Mouse (Mus musculus) C2C12 (cell line): ENCODE measurements at regions not wholly inside any gene's neighbourhood (a gene's known extent, or its start where the extent isn't known, plus 50 kb on each side); places are given as distances from the start of the nearest gene placed in this dataset.
A peak's percentile ranks its signal among the peaks of the same experiment; 100 is the strongest.

Experiments used
- H3K27me3 ChIP-seq: one replicate; pipeline ENCODE4 v1.6.1; 2011; ENCODE audit not compliant: control insufficient read depth, insufficient read depth, insufficient read length
- H3K36me3 ChIP-seq: one replicate; pipeline ENCODE4 v1.6.1; 2011; ENCODE audit not compliant: control insufficient read depth, insufficient read depth
- H3K4me3 ChIP-seq: one replicate; pipeline ENCODE4 v1.5.1; 2011; ENCODE audit warnings: mild to moderate bottlenecking, control low read depth; ENCODE audit not compliant: poor library complexity, insufficient read depth, severe bottlenecking
- H3K79me2 ChIP-seq: one replicate; pipeline ENCODE4 v1.6.1; 2011; ENCODE audit not compliant: control insufficient read depth, insufficient read depth
- H3K79me3 ChIP-seq: one replicate; pipeline ENCODE4 v1.6.1; 2011; ENCODE audit warnings: low read depth, control low read depth
- H3ac ChIP-seq: one replicate; pipeline ENCODE3; 2011; ENCODE audit warnings: low read depth; ENCODE audit not compliant: control insufficient read depth, insufficient read length
- CEBPB ChIP-seq: IDR thresholded peaks from one replicate; pipeline ENCODE4 v1.6.1; 2011; ENCODE audit warnings: low read depth, mild to moderate bottlenecking, control low read depth, moderate library complexity
- CTCF ChIP-seq: IDR thresholded peaks from one replicate; pipeline ENCODE4 v1.5.1; 2011; ENCODE audit not compliant: control insufficient read depth, insufficient read depth, insufficient read length
- FOSL1 ChIP-seq: IDR thresholded peaks from one replicate; pipeline ENCODE4 v1.8.0; 2011; ENCODE audit warnings: mild to moderate bottlenecking, low read length; ENCODE audit not compliant: poor library complexity, insufficient read depth, severe bottlenecking
- MAX ChIP-seq: IDR thresholded peaks from one replicate; pipeline ENCODE4 v1.6.1; 2011; ENCODE audit warnings: mild to moderate bottlenecking, control low read depth
- MYOD1 ChIP-seq: IDR thresholded peaks from one replicate; pipeline ENCODE4 v1.6.1; 2011; ENCODE audit warnings: low read depth; ENCODE audit not compliant: control insufficient read depth, insufficient read length
- MYOG ChIP-seq: IDR thresholded peaks from one replicate; pipeline ENCODE4 v1.6.1; 2011; ENCODE audit not compliant: control insufficient read depth, insufficient read length; ENCODE audit errors: extremely low read depth
- USF1 ChIP-seq: IDR thresholded peaks from one replicate; pipeline ENCODE4 v1.6.1; 2011; ENCODE audit warnings: low read depth, mild to moderate bottlenecking, control low read depth, moderate library complexity

GRCm38 (mm10) chr9:100392262-100392661, 94.3 kb downstream of the Il20rb start:
- Histone ChIP-seq H3K36me3 (no peaks in the 10 kb centered on the region), H3ac (no peak overlapping the region), H3K4me3 (no peak overlapping the region), H3K79me3 (no peaks in the 10 kb centered on the region), H3K27me3 (peaks cover 4% of the 10 kb centered on the region), H3K79me2 (no peaks in the 10 kb centered on the region)
- TF ChIP-seq CEBPB = no peak
- no peak for TF ChIP-seq MYOD1
- TF ChIP-seq CTCF = no peak
- TF ChIP-seq MAX = no peak
- TF ChIP-seq USF1 = no peak

- Histone ChIP-seq H3ac (no peak overlapping the region), H3K79me2 (no peaks in the 10 kb centered on the region), H3K79me3 (no peaks in the 10 kb centered on the region), H3K27me3 (peaks cover 4% of the 10 kb centered on the region), H3K36me3 (no peaks in the 10 kb centered on the region), H3K4me3 (no peak overlapping the region)
- TF ChIP-seq CTCF = no peak
- TF ChIP-seq FOSL1 = no peak
- no peak for TF ChIP-seq MAX
- TF ChIP-seq USF1 = no peak
- no peak for TF ChIP-seq CEBPB
- TF ChIP-seq MYOD1 = no peak
- TF ChIP-seq MYOG = no peak
These were observed 94.9 kb downstream of the Il20rb start for GRCm38 (mm10) chr9:100391566-100392213.

DNA sequence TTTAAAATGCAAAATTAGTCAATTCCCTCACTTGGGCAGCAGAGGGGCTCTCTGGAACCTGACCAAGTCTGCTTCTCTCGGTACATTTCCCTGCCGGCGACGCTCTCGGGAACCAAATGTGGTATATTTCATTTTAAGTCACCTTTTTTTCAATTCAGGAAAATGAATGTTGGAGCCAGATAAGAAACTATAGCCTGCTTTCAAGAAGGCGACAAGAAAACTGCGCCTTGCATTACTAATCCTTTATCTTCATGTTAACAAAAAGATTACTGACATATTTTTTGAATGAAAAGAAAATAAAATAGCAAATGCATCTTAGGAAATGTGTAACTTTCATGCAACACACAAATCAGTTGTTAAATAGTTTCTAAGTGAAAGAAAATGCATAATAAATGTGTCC, 98.2 kb downstream of the Il20rb start:
- Histone ChIP-seq H3K79me2 (no peaks in the 10 kb centered on the region), H3K36me3 (no peaks in the 10 kb centered on the region), H3K27me3 (peaks cover 4% of the 10 kb centered on the region), H3K4me3 (no peak overlapping the region), H3ac (no peak overlapping the region), H3K79me3 (no peaks in the 10 kb centered on the region)
- no peak for TF ChIP-seq FOSL1
- no peak for TF ChIP-seq MYOD1
- TF ChIP-seq CTCF = no peak
- TF ChIP-seq USF1 = no peak
- no peak for TF ChIP-seq MYOG
- no peak for TF ChIP-seq CEBPB
- TF ChIP-seq MAX = no peak

GRCm38 (mm10) chr9:100387171-100387685, 99.4 kb downstream of the Il20rb start:
- TF ChIP-seq MAX (no peak), MYOD1 (no peak), USF1 (no peak), FOSL1 (no peak), MYOG (no peak), CTCF (no peak)
- no peaks in the 10 kb centered on the region for H3K79me3 ChIP-seq
- peaks cover 4% of the 10 kb centered on the region for H3K27me3 ChIP-seq
- H3ac ChIP-seq = no peak overlapping the region
- no peaks in the 10 kb centered on the region for H3K79me2 ChIP-seq
- H3K4me3 ChIP-seq = no peak overlapping the region
- no peaks in the 10 kb centered on the region for H3K36me3 ChIP-seq

GRCm38 (mm10) chr9:100382492-100382891, 104.1 kb downstream of the Il20rb start:
- no peak overlapping the region for H3ac ChIP-seq
- H3K27me3 ChIP-seq = peaks cover 7% of the 10 kb centered on the region
- TF ChIP-seq CTCF (peak; percentile 17), FOSL1 (no peak)
- no peak overlapping the region for H3K4me3 ChIP-seq
- H3K36me3 ChIP-seq = no peaks in the 10 kb centered on the region
- no peaks in the 10 kb centered on the region for H3K79me2 ChIP-seq
- H3K79me3 ChIP-seq = no peaks in the 10 kb centered on the region

- H3K79me3 ChIP-seq = no peaks in the 10 kb centered on the region
- TF ChIP-seq MAX (no peak), FOSL1 (no peak), CTCF (no peak)
- H3K36me3 ChIP-seq = no peaks in the 10 kb centered on the region
- no peaks in the 10 kb centered on the region for H3K79me2 ChIP-seq
- H3K27me3 ChIP-seq = no peaks in the 10 kb centered on the region
- no peak overlapping the region for H3K4me3 ChIP-seq
- H3ac ChIP-seq = no peak overlapping the region
These were observed 116.7 kb downstream of the Il20rb start for GRCm38 (mm10) chr9:100369921-100370320.
